Mouse (Mus musculus) C2C12 (cell line): Measurements from ENCODE around the gene Tns4. TPM values are rescaled to one million over a fixed set of nuclear protein-coding genes. Genes with fewer than 3 reads are reported as not detected.

ENCODE experiments used
- H3K27me3 ChIP-seq: one replicate; pipeline ENCODE4 v1.6.1; 2011; ENCODE audit not compliant: control insufficient read depth, insufficient read depth, insufficient read length
- H3K36me3 ChIP-seq: one replicate; pipeline ENCODE4 v1.6.1; 2011; ENCODE audit not compliant: control insufficient read depth, insufficient read depth
- H3K4me3 ChIP-seq: one replicate; pipeline ENCODE4 v1.5.1; 2011; ENCODE audit warnings: mild to moderate bottlenecking, control low read depth; ENCODE audit not compliant: poor library complexity, insufficient read depth, severe bottlenecking
- H3K79me2 ChIP-seq: one replicate; pipeline ENCODE4 v1.6.1; 2011; ENCODE audit not compliant: control insufficient read depth, insufficient read depth
- H3K79me3 ChIP-seq: one replicate; pipeline ENCODE4 v1.6.1; 2011; ENCODE audit warnings: low read depth, control low read depth
- H3ac ChIP-seq: one replicate; pipeline ENCODE3; 2011; ENCODE audit warnings: low read depth; ENCODE audit not compliant: control insufficient read depth, insufficient read length
- CEBPB ChIP-seq: IDR thresholded peaks from one replicate; pipeline ENCODE4 v1.6.1; 2011; ENCODE audit warnings: low read depth, mild to moderate bottlenecking, control low read depth, moderate library complexity
- CTCF ChIP-seq: IDR thresholded peaks from one replicate; pipeline ENCODE4 v1.5.1; 2011; ENCODE audit not compliant: control insufficient read depth, insufficient read depth, insufficient read length
- FOSL1 ChIP-seq: IDR thresholded peaks from one replicate; pipeline ENCODE4 v1.8.0; 2011; ENCODE audit warnings: mild to moderate bottlenecking, low read length; ENCODE audit not compliant: poor library complexity, insufficient read depth, severe bottlenecking
- MAX ChIP-seq: IDR thresholded peaks from one replicate; pipeline ENCODE4 v1.6.1; 2011; ENCODE audit warnings: mild to moderate bottlenecking, control low read depth
- MYOD1 ChIP-seq: IDR thresholded peaks from one replicate; pipeline ENCODE4 v1.6.1; 2011; ENCODE audit warnings: low read depth; ENCODE audit not compliant: control insufficient read depth, insufficient read length
- MYOG ChIP-seq: IDR thresholded peaks from one replicate; pipeline ENCODE4 v1.6.1; 2011; ENCODE audit not compliant: control insufficient read depth, insufficient read length; ENCODE audit errors: extremely low read depth
- USF1 ChIP-seq: IDR thresholded peaks from one replicate; pipeline ENCODE4 v1.6.1; 2011; ENCODE audit warnings: low read depth, mild to moderate bottlenecking, control low read depth, moderate library complexity
- long read RNA-seq, 2 experiments: library from polyadenylated mRNA; unstranded; transcript quantifications; one replicate each; pipeline ENCODE4 v2.0.0; 2019 to 2020
- polyA plus RNA-seq: library from polyadenylated mRNA; unstranded; fragments of >200 nt; fragmentation: generic; extraction: Trizol; gene quantifications from one replicate; pipeline ENCODE4 v1.2.1, GENCODE M21; 2012; ENCODE audit warnings: missing spikeins

The Tns4 gene
- polyA plus RNA-seq: 0.18 TPM
- long read RNA-seq, experiment 1, partial matches to known transcripts: 0 of 1 reads
- long read RNA-seq, experiment 1, other reads (novel, unspliced or antisense): 1 of 1 reads
- long read RNA-seq, experiment 2: 0 reads

GRCm38 (mm10) chr11:99089077-99089601, at the start of gene Tns4:
Gene Tns4 (minus strand): TSS chr11:99089306.
- no peaks in the 10 kb centered on the region for H3K27me3 ChIP-seq
- H3K36me3 ChIP-seq: no peaks in the 10 kb centered on the region
- no peak within 1 kb of the TSS for H3ac ChIP-seq
- H3K79me2 ChIP-seq: no peaks in the 10 kb centered on the region
- no peak for TF ChIP-seq MAX
- TF ChIP-seq CTCF: no peak
- no peak within 1 kb of the TSS for H3K4me3 ChIP-seq
- H3K79me3 ChIP-seq: no peaks in the 10 kb centered on the region

GRCm38 (mm10) chr11:99137385-99137784, 48.3 kb upstream of the Tns4 start:
- H3K79me3 ChIP-seq: no peaks in the 10 kb centered on the region
- no peaks in the 10 kb centered on the region for H3K36me3 ChIP-seq
- no peak overlapping the region for H3K4me3 ChIP-seq
- H3K27me3 ChIP-seq: no peaks in the 10 kb centered on the region
- no peak for TF ChIP-seq FOSL1
- no peak for TF ChIP-seq MYOG
- no peak for TF ChIP-seq CEBPB
- no peak for TF ChIP-seq MAX
- TF ChIP-seq CTCF: no peak
- peak; percentile 64 for TF ChIP-seq MYOD1
- no peaks in the 10 kb centered on the region for H3K79me2 ChIP-seq
- H3ac ChIP-seq: no peak overlapping the region

GRCm38 (mm10) chr11:99136961-99137360, 47.9 kb upstream of the Tns4 start:
- Histone ChIP-seq H3K79me3 (no peaks in the 10 kb centered on the region), H3K36me3 (no peaks in the 10 kb centered on the region), H3K27me3 (no peaks in the 10 kb centered on the region), H3K79me2 (no peaks in the 10 kb centered on the region), H3K4me3 (no peak overlapping the region), H3ac (no peak overlapping the region)
- TF ChIP-seq MYOG (no peak), CTCF (no peak), CEBPB (no peak), USF1 (no peak), MYOD1 (no peak), MAX (no peak), FOSL1 (no peak)

- Histone ChIP-seq H3K27me3 (no peaks in the 10 kb centered on the region), H3K4me3 (no peak overlapping the region), H3K79me2 (no peaks in the 10 kb centered on the region), H3ac (no peak overlapping the region), H3K79me3 (no peaks in the 10 kb centered on the region), H3K36me3 (no peaks in the 10 kb centered on the region)
- TF ChIP-seq USF1 (no peak), MAX (no peak), FOSL1 (no peak)
These were observed 47.3 kb upstream of the Tns4 start for GRCm38 (mm10) chr11:99136361-99136760.

- Histone ChIP-seq H3K79me3 (no peaks in the 10 kb centered on the region), H3K27me3 (no peaks in the 10 kb centered on the region), H3K79me2 (no peaks in the 10 kb centered on the region), H3K4me3 (no peak overlapping the region), H3K36me3 (no peaks in the 10 kb centered on the region), H3ac (no peak overlapping the region)
- no peak for TF ChIP-seq CEBPB
- TF ChIP-seq MYOD1: no peak
- no peak for TF ChIP-seq CTCF
- TF ChIP-seq MYOG: no peak
- no peak for TF ChIP-seq MAX
- no peak for TF ChIP-seq USF1
- no peak for TF ChIP-seq FOSL1
These were observed 45.9 kb upstream of the Tns4 start for GRCm38 (mm10) chr11:99135047-99135440.

GRCm38 (mm10) chr11:99134266-99135046, 45.4 kb upstream of the Tns4 start:
- no peak overlapping the region for H3K4me3 ChIP-seq
- no peaks in the 10 kb centered on the region for H3K27me3 ChIP-seq
- H3K79me2 ChIP-seq: no peaks in the 10 kb centered on the region
- no peak overlapping the region for H3ac ChIP-seq
- TF ChIP-seq CTCF (no peak), USF1 (no peak), CEBPB (no peak), MAX (no peak), MYOD1 (no peak), MYOG (no peak), FOSL1 (no peak)
- no peaks in the 10 kb centered on the region for H3K79me3 ChIP-seq
- H3K36me3 ChIP-seq: no peaks in the 10 kb centered on the region
